Mouse (Mus musculus) heart, embryonic 14.5 days (tissue): Measurements from ENCODE around the gene Gab3. TPM values are rescaled to one million over a fixed set of nuclear protein-coding genes. Genes with fewer than 3 reads are reported as not detected.

ENCODE experiments used
- ATAC-seq: fragments of 200-750 bp; cut with Nextera tagmentation; 2 replicates; pipeline ENCODE4 v1.8.0; 2017; ENCODE audit warnings: low read depth, moderate TSS enrichment; ENCODE audit not compliant: insufficient number of reproducible peaks, insufficient read depth, low FRiP score
- H3K27ac ChIP-seq, 2 experiments: fragments of 200-500 bp in 1 of 2; fragments of 300-500 bp in 1 of 2; sonication (generic) in 1 of 2; replicated peaks in 1 of 2; 2 replicates each; pipeline ENCODE4 v1.5.1; 2012 to 2014; ENCODE audit warnings: low read depth in 2 of 2, low read length in 2 of 2, control low read depth in 1 of 2, mild to moderate bottlenecking in 1 of 2, mixed read lengths in 1 of 2; ENCODE audit not compliant: control insufficient read depth in 1 of 2, insufficient read depth in 1 of 2
- H3K27me3 ChIP-seq: fragments of 300-500 bp; sonication (generic); 2 replicates; pipeline ENCODE4 v1.6.1; 2014; ENCODE audit warnings: mild to moderate bottlenecking, low read length, control low read depth; ENCODE audit not compliant: control insufficient read depth, insufficient read depth
- H3K36me3 ChIP-seq: fragments of 300-500 bp; sonication (generic); 2 replicates; pipeline ENCODE4 v1.6.1; 2014; ENCODE audit warnings: mild to moderate bottlenecking, control low read depth, low read length, mixed read lengths; ENCODE audit not compliant: control insufficient read depth, insufficient read depth
- H3K4me1 ChIP-seq, 2 experiments: fragments of 200-500 bp in 1 of 2; fragments of 300-500 bp in 1 of 2; sonication (generic) in 1 of 2; 2 replicates each; pipeline ENCODE4 v1.6.1; 2012 to 2014; ENCODE audit warnings: low read length in 2 of 2, control low read depth in 1 of 2, mixed read lengths in 1 of 2; ENCODE audit not compliant: control insufficient read depth in 2 of 2, insufficient read depth in 2 of 2
- H3K4me2 ChIP-seq: fragments of 300-500 bp; sonication (generic); 2 replicates; pipeline ENCODE4 v1.6.1; 2014; ENCODE audit warnings: mild to moderate bottlenecking, low read length
- H3K4me3 ChIP-seq, 2 experiments: fragments of 200-500 bp in 1 of 2; fragments of 300-500 bp in 1 of 2; sonication (generic) in 1 of 2; 2 replicates each; pipeline ENCODE4 v1.5.1; 2012 to 2014; ENCODE audit warnings: low read length in 2 of 2, mild to moderate bottlenecking in 2 of 2, control low read depth in 1 of 2, low read depth in 1 of 2, moderate library complexity in 1 of 2; ENCODE audit not compliant: control insufficient read depth in 1 of 2, insufficient read depth in 1 of 2
- H3K9ac ChIP-seq: fragments of 300-500 bp; sonication (generic); 2 replicates; pipeline ENCODE4 v1.6.1; 2014; ENCODE audit warnings: mild to moderate bottlenecking, low read length
- H3K9me3 ChIP-seq: fragments of 300-500 bp; sonication (generic); 2 replicates; pipeline ENCODE4 v1.6.1; 2016; ENCODE audit warnings: low read length, control low read depth; ENCODE audit not compliant: control insufficient read depth
- WGBS: fragments of 180-500 bp; shearing (Covaris S2); extraction: QIAGEN DNeasy Blood & Tissue Kit; methylation state at CpG from one replicate; pipeline ENCODE4 v1.1.7; 2014; 5-methylcytosine and 5-hydroxymethylcytosine counted together
- polyA plus RNA-seq: library from polyadenylated mRNA; unstranded; fragments of >200 nt; fragmentation: Nextera tagmentation; extraction: Ambion mirVana; gene quantifications from 2 replicates; pipeline ENCODE4 v1.2.1, GENCODE M21; 2014

The Gab3 gene
- 3.3 TPM in 2 replicates for polyA plus RNA-seq

GRCm38 (mm10) chrX:75084774-75085508 lies at the start of gene Gab3:
TSS of gene Gab3 (minus strand) at chrX:75085458.
- 0 out of 2 replicates have a peak, but pooled peaks have one; percentile 71 for ATAC-seq
- no peaks in the 10 kb centered on the region for H3K9me3 ChIP-seq
- 12% methylated on average over 8 of the region's 17 CpGs for WGBS
- H3K4me2 ChIP-seq = peak within 1 kb of the TSS; percentile 60
- H3K27me3 ChIP-seq = no peaks in the 10 kb centered on the region
- H3K9ac ChIP-seq = peak within 1 kb of the TSS; percentile 59
- H3K4me3 ChIP-seq = peak within 1 kb of the TSS; percentile 50 to 77
- no peaks in the 10 kb centered on the region for H3K4me1 ChIP-seq
- peak within 1 kb of the TSS in 1 of 2 experiments; percentile 25; a peak in 1 of 4 replicates for H3K27ac ChIP-seq
- no peaks in the 10 kb centered on the region for H3K36me3 ChIP-seq

GRCm38 (mm10) chrX:75130467-75131160 lies 45.4 kb upstream of the Gab3 start, which contains the start of gene Mpp1:
TSS of gene Mpp1 (minus strand) at chrX:75131016.
- no peaks in the 10 kb centered on the region for H3K4me1 ChIP-seq
- no peaks in the 10 kb centered on the region; the same call in 1 of the 2 replicates for H3K36me3 ChIP-seq
- H3K4me3 ChIP-seq = peak within 1 kb of the TSS; percentile 53 to 59
- peak within 1 kb of the TSS; percentile 69 for H3K9ac ChIP-seq
- peak within 1 kb of the TSS; percentile 58 for H3K4me2 ChIP-seq
- WGBS = 18% methylated on average over 36 of the region's 36 CpGs
- ATAC-seq = peak; percentile 91
- no peaks in the 10 kb centered on the region for H3K27me3 ChIP-seq
- no peaks in the 10 kb centered on the region for H3K9me3 ChIP-seq
- peak within 1 kb of the TSS; percentile 24 to 64 for H3K27ac ChIP-seq

- no peak overlapping the region for H3K27ac ChIP-seq
- no peak for ATAC-seq
- no peak overlapping the region for H3K9ac ChIP-seq
- no peaks in the 10 kb centered on the region for H3K4me1 ChIP-seq
- H3K4me3 ChIP-seq = no peak overlapping the region; a peak in 1 of 4 replicates
- peak overlapping the region; percentile 58 for H3K4me2 ChIP-seq
- WGBS = 50% methylated on average over 2 of the region's 2 CpGs
- H3K36me3 ChIP-seq = peaks cover 9% of the 10 kb centered on the region; the same call in 1 of the 2 replicates
- no peaks in the 10 kb centered on the region for H3K27me3 ChIP-seq
- H3K9me3 ChIP-seq = no peaks in the 10 kb centered on the region
Observed at GRCm38 (mm10) chrX:75129474-75129873, 44.2 kb upstream of the Gab3 start.

GRCm38 (mm10) chrX:75128333-75128980 lies 43.2 kb upstream of the Gab3 start:
- H3K4me2 ChIP-seq = no peak overlapping the region
- no peaks in the 10 kb centered on the region for H3K4me1 ChIP-seq
- no peaks in the 10 kb centered on the region for H3K27me3 ChIP-seq
- no peak overlapping the region for H3K27ac ChIP-seq
- no peak for ATAC-seq
- no peaks in the 10 kb centered on the region for H3K9me3 ChIP-seq
- H3K9ac ChIP-seq = no peak overlapping the region
- peaks cover 12% of the 10 kb centered on the region for H3K36me3 ChIP-seq
- H3K4me3 ChIP-seq = no peak overlapping the region

- no peak overlapping the region for H3K4me2 ChIP-seq
- ATAC-seq = no peak
- no peak overlapping the region for H3K27ac ChIP-seq
Observed at GRCm38 (mm10) chrX:75126893-75127292, 41.6 kb upstream of the Gab3 start.

GRCm38 (mm10) chrX:75125606-75126005 lies 40.3 kb upstream of the Gab3 start:
- H3K4me1 ChIP-seq = no peaks in the 10 kb centered on the region
- 68% methylated on average over 3 of the region's 3 CpGs for WGBS

More at GRCm38 (mm10) chrX:75126893-75127292, 41.6 kb upstream of the Gab3 start:
- no peaks in the 10 kb centered on the region for H3K27me3 ChIP-seq
- H3K9ac ChIP-seq = no peak overlapping the region
- peaks cover 18% of the 10 kb centered on the region for H3K36me3 ChIP-seq
- no peaks in the 10 kb centered on the region for H3K4me1 ChIP-seq
- H3K9me3 ChIP-seq = no peaks in the 10 kb centered on the region
- no peak overlapping the region for H3K4me3 ChIP-seq

GRCm38 (mm10) chrX:75115550-75115949 lies 30.3 kb upstream of the Gab3 start:
- Histone ChIP-seq H3K4me2 (no peak overlapping the region), H3K9ac (no peak overlapping the region), H3K4me1 (no peaks in the 10 kb centered on the region), H3K9me3 (no peaks in the 10 kb centered on the region), H3K27ac (no peak overlapping the region), H3K36me3 (peaks cover 61% of the 10 kb centered on the region), H3K27me3 (no peaks in the 10 kb centered on the region), H3K4me3 (no peak overlapping the region)
- ATAC-seq = no peak

More at GRCm38 (mm10) chrX:75125606-75126005, 40.3 kb upstream of the Gab3 start:
- no peak overlapping the region for H3K27ac ChIP-seq
- H3K27me3 ChIP-seq = no peaks in the 10 kb centered on the region
- H3K36me3 ChIP-seq = peaks cover 25% of the 10 kb centered on the region
- H3K9me3 ChIP-seq = no peaks in the 10 kb centered on the region
- no peak for ATAC-seq
- H3K9ac ChIP-seq = no peak overlapping the region
- no peak overlapping the region for H3K4me2 ChIP-seq
- no peak overlapping the region for H3K4me3 ChIP-seq
